Mouse (Mus musculus): ENCODE data around the gene Gm6588. TPM values are rescaled to one million over a fixed set of nuclear protein-coding genes. Genes with fewer than 3 reads are reported as not detected.
"Not testable (repeated sequence)": the region's sequence is repeated elsewhere in the genome, so short reads cannot be mapped to it uniquely, and the experiment has no call there.

The Gm6588 gene
- not detected in 2 replicates for polyA plus RNA-seq (2015; fragmentation: Nextera tagmentation; extraction: Ambion mirVana)

DNA sequence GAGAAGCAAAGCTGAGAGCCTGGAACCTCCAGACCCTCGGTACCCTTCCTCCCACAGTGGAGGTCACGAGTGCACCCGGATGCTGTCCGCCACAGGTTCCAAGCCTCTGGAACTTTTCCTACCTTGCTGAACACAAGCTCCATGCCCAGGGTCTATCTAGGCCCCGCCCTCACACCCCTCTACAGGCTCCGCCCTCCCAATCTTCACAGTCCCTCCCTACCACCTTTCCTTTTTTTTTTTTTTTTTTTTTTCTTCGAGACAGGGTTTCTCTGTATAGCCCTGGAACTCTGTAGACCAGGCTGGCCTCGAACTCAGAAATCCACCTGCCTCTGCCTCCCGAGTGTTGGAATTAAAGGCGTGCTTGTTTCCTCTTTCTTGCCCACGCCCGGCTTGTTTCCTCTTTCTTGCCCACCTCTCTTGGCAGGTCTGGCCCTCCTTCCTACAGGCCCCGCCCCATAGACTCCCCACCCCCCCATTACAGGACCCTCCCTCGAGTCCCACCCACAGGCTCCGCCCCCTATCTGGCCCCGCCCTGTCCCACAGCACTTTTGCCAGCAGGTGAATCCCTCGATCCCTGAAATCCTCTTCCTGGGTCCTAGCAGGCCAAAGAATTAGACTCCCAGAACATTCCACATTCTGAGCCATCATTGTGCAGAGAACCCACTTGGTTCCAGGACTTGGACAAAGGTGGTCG lies at the start of gene Gm6588:
Gm6588 (plus strand) TSS at position 680 of the 694 bp plus-strand sequence.
- Histone ChIP-seq H3K36me3 (ENCODE audit: control insufficient read depth, insufficient read depth) (no peaks in the 10 kb centered on the region), H3K4me2 (ENCODE audit: low read depth, low read length) (no peak within 1 kb of the TSS), H3K4me1 (ENCODE audit: control insufficient read depth, insufficient read depth, low read length) (no peaks in the 10 kb centered on the region), H3K27ac (ENCODE audit: low read length) (no peak within 1 kb of the TSS), H3K27me3 (ENCODE audit: control insufficient read depth, insufficient read depth, low read length) (peaks cover 40% of the 10 kb centered on the region), H3K4me3 (ENCODE audit: low read length) (no peak within 1 kb of the TSS), H3K9me3 (replicated peaks; ENCODE audit: control insufficient read depth, low read length) (no peaks in the 10 kb centered on the region), H3K9ac (ENCODE audit: low read length) (no peak within 1 kb of the TSS)
- 56% methylated on average over 18 of the region's 18 CpGs for WGBS
- ATAC-seq (replicated peaks; ENCODE audit: extremely low read depth, insufficient read depth, low FRiP score) = no peak

DNA sequence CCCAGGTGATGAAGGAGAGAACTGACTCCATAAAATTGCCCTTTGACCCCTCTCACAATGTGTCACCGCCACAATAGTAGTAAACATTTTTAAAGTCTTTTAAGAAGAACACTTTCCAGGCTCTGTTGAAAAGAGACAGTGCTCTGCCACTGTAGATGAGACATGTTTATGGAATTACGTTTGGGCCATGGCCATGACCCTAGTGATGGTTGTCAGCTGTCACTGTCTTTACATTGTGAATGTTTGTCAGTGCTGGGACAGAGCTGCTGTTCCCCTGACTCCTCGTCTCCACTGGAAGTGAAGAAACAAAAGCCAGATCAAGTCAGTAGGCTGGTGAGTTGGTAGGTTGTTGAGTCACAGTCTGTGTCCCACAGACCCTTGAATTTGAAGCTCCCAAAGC lies 46.8 kb upstream of the Gm6588 start:
- Histone ChIP-seq H3K4me2 (ENCODE audit: low read depth, low read length) (no peak overlapping the region), H3K9ac (ENCODE audit: low read length) (no peak overlapping the region), H3K4me1 (ENCODE audit: control insufficient read depth, insufficient read depth, low read length) (peaks cover 4% of the 10 kb centered on the region; the same call in 1 of the 2 replicates), H3K4me3 (ENCODE audit: low read length) (no peak overlapping the region), H3K9me3 (replicated peaks; ENCODE audit: control insufficient read depth, low read length) (no peaks in the 10 kb centered on the region), H3K36me3 (ENCODE audit: control insufficient read depth, insufficient read depth) (no peaks in the 10 kb centered on the region), H3K27ac (ENCODE audit: low read length) (no peak overlapping the region), H3K27me3 (ENCODE audit: control insufficient read depth, insufficient read depth, low read length) (0 out of 2 replicates have a peak, but pooled peaks cover 3% of the 10 kb centered on the region)
- 54% methylated on average over 3 of the region's 3 CpGs for WGBS
- no peak for ATAC-seq (replicated peaks; ENCODE audit: extremely low read depth, insufficient read depth, low FRiP score)

DNA sequence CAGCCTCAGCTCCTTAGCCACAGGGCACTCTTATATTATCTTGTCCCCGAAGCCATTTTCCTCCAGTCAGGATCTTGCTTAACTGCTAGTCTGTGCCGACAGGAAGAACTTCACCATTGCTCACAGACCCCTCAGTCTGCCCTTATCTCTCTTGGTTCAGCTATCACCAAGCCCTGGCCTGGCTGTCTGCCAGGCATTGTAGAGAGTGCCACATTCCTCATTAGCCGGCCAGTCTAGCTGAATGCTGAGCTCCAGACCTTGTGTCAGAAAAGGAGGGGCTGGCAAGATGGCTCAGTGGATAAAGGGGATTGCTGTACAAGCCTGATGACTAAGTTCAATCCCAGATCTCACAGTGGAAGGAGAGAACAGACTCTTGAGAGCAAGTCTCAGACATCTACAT lies 43.2 kb upstream of the Gm6588 start:
- Histone ChIP-seq H3K4me2 (ENCODE audit: low read depth, low read length) (no peak overlapping the region), H3K36me3 (ENCODE audit: control insufficient read depth, insufficient read depth) (no peaks in the 10 kb centered on the region), H3K27ac (ENCODE audit: low read length) (no peak overlapping the region), H3K4me3 (ENCODE audit: low read length) (no peak overlapping the region), H3K9me3 (replicated peaks; ENCODE audit: control insufficient read depth, low read length) (no peaks in the 10 kb centered on the region), H3K9ac (ENCODE audit: low read length) (no peak overlapping the region), H3K4me1 (ENCODE audit: control insufficient read depth, insufficient read depth, low read length) (peaks cover 4% of the 10 kb centered on the region; the same call in 1 of the 2 replicates), H3K27me3 (ENCODE audit: control insufficient read depth, insufficient read depth, low read length) (peaks cover 12% of the 10 kb centered on the region)
- WGBS = 20% methylated on average over 3 of the region's 3 CpGs
- no peak; the same call in 1 of the 2 replicates for ATAC-seq (replicated peaks; ENCODE audit: extremely low read depth, insufficient read depth, low FRiP score)

DNA sequence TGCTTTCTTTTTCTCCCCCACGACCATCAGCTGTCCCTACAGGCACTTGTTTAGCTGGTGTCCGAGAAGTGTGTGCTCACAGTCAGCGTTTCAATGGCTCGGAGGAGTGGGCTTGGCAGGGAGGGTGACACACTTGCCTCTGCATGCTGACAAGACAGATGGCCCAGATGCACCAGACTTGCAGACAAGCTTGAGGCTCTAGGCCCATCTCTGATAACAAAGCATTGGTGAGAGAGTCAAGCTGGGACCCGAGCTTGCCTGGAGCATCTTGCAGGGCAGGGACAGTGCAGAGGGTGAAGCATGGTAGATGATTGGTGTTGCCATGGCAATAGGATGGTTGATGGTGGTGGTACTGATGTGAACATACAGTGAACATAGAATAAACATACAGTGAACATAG lies 40.0 kb upstream of the Gm6588 start:
- Histone ChIP-seq H3K4me2 (ENCODE audit: low read depth, low read length) (no peak overlapping the region), H3K4me1 (ENCODE audit: control insufficient read depth, insufficient read depth, low read length) (peaks cover 4% of the 10 kb centered on the region; the same call in 1 of the 2 replicates), H3K4me3 (ENCODE audit: low read length) (no peak overlapping the region), H3K9ac (ENCODE audit: low read length) (no peak overlapping the region), H3K27ac (ENCODE audit: low read length) (no peak overlapping the region), H3K9me3 (replicated peaks; ENCODE audit: control insufficient read depth, low read length) (peaks cover 9% of the 10 kb centered on the region; the same call in 1 of the 2 replicates), H3K27me3 (ENCODE audit: control insufficient read depth, insufficient read depth, low read length) (peaks cover 12% of the 10 kb centered on the region), H3K36me3 (ENCODE audit: control insufficient read depth, insufficient read depth) (no peaks in the 10 kb centered on the region)
- WGBS = 55% methylated on average over 5 of the region's 5 CpGs
- ATAC-seq (replicated peaks; ENCODE audit: extremely low read depth, insufficient read depth, low FRiP score) = no peak

DNA sequence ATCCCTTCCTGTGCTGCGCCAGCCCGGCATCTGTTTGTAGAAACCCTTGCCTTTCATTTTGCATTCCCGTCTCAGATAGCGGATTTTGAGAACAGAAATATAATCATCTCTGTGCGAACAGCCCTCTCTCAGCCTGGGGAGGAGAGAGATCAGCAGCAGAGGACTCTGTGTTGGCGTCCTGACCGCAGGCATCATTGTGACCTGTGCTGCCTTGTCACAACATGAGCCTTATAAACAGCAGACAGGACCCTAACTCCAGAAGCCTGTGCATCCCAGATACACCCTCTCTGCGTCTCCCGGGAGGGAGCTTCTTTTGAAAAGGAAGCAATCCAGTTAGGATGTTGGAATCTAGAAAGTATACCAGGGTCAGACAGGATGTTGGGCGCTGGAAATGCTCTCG lies 38.2 kb upstream of the Gm6588 start:
- Histone ChIP-seq H3K4me1 (ENCODE audit: control insufficient read depth, insufficient read depth, low read length) (peaks cover under 1% of the 10 kb centered on the region; the same call in 1 of the 2 replicates), H3K4me2 (ENCODE audit: low read depth, low read length) (no peak overlapping the region), H3K36me3 (ENCODE audit: control insufficient read depth, insufficient read depth) (no peaks in the 10 kb centered on the region), H3K4me3 (ENCODE audit: low read length) (no peak overlapping the region), H3K27me3 (ENCODE audit: control insufficient read depth, insufficient read depth, low read length) (peaks cover 12% of the 10 kb centered on the region), H3K9me3 (replicated peaks; ENCODE audit: control insufficient read depth, low read length) (peaks cover 9% of the 10 kb centered on the region; the same call in 1 of the 2 replicates), H3K9ac (ENCODE audit: low read length) (no peak overlapping the region), H3K27ac (ENCODE audit: low read length) (no peak overlapping the region)
- WGBS = 43% methylated on average over 11 of the region's 11 CpGs
- no peak for ATAC-seq (replicated peaks; ENCODE audit: extremely low read depth, insufficient read depth, low FRiP score)

DNA sequence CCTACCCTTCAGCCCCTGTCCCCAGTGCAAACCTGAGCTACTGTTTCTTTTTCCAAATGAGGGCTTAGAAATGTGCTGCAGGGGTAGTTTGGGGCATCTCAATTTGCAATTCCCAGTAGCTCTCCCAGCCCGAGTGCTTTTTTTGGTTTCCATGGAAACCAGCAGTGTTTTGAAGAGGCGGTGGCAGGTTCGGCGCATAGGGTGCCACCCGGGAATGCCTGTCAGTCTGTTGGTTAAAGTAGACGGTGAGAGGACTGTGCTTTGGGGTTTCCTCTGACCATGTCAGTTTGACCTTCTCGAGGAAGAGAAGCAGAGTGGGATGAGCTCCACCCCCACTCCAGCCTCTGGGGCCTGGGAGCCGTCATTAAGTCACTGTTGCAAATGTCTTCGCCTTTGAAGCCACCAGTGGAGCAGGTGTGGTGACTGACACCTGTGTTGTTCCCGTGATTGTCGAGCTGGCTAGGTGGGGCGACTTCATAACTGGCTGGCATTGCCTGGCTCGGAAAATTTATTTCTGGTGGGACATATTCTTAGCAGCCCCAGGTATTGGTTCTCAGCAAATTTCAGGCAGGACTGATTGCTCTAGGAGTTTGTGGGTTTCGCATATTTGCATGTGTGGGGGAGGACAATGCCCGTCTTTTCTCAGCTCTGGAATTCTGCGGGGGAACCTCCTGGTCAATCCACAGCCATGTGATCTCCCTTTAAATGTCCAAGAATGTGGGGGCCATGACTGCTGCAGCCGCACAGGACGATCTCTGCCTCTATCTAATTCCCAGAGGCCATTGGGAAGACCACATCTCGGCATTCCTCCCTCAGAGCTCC lies 37.5 kb upstream of the Gm6588 start:
- ATAC-seq (replicated peaks; ENCODE audit: extremely low read depth, insufficient read depth, low FRiP score) = no peak
- Histone ChIP-seq H3K4me2 (ENCODE audit: low read depth, low read length) (no peak overlapping the region), H3K4me3 (ENCODE audit: low read length) (no peak overlapping the region), H3K27me3 (ENCODE audit: control insufficient read depth, insufficient read depth, low read length) (peaks cover 16% of the 10 kb centered on the region), H3K36me3 (ENCODE audit: control insufficient read depth, insufficient read depth) (no peaks in the 10 kb centered on the region), H3K9me3 (replicated peaks; ENCODE audit: control insufficient read depth, low read length) (peaks cover 9% of the 10 kb centered on the region; the same call in 1 of the 2 replicates), H3K9ac (ENCODE audit: low read length) (no peak overlapping the region), H3K27ac (ENCODE audit: low read length) (no peak overlapping the region), H3K4me1 (ENCODE audit: control insufficient read depth, insufficient read depth, low read length) (no peaks in the 10 kb centered on the region)
- 13% methylated on average over 19 of the region's 19 CpGs for WGBS

DNA sequence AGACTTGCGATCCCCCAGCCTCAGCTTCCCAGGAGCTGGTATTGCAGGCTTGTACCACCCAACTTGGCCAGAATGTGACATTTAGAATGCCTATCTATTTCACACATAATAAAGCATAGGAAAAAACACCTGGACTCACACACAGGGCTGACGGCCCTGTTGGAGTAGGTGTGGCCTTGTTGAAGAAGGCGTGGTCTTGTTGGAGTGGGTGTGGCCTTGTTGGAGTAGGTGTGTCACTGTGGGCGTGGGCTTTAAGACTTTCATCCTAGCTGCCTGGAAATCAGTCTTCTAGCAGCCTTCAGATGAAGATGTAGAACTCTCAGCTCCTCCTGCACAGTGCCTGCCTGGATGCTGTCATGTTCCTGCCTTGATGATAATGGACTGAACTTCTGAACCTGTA lies 36.4 kb upstream of the Gm6588 start:
- not testable (repeated sequence) for H3K9ac ChIP-seq (ENCODE audit: low read length); H3K4me3 ChIP-seq (ENCODE audit: low read length); H3K9me3 ChIP-seq (replicated peaks; ENCODE audit: control insufficient read depth, low read length); H3K4me2 ChIP-seq (ENCODE audit: low read depth, low read length); H3K4me1 ChIP-seq (ENCODE audit: control insufficient read depth, insufficient read depth, low read length); H3K36me3 ChIP-seq (ENCODE audit: control insufficient read depth, insufficient read depth); H3K27ac ChIP-seq (ENCODE audit: low read length); ATAC-seq (replicated peaks; ENCODE audit: extremely low read depth, insufficient read depth, low FRiP score)
- peaks cover 19% of the 10 kb centered on the region for H3K27me3 ChIP-seq (ENCODE audit: control insufficient read depth, insufficient read depth, low read length)
- 75% methylated on average over 4 of the region's 4 CpGs for WGBS

DNA sequence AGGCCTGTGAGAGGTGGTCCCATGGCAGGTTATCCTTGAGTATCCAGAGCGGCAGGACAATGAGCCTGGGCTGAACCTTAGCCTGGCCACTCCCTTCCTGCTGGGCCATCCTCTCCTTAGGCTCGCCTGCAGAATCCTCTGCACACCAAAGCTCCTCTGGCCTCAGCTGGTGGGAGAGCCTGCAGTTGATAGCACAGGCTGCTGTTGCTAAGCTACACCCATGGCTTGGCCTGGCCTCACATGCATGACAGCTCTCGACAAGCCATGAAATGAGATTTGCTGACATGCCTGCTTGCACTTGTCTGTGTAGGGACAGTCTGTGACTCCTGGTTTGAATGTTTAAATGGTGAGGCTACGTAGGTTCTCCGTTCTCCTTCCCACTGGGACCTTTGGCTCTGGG lies 32.6 kb upstream of the Gm6588 start:
- ATAC-seq (replicated peaks; ENCODE audit: extremely low read depth, insufficient read depth, low FRiP score) = no peak
- H3K9me3 ChIP-seq (replicated peaks; ENCODE audit: control insufficient read depth, low read length) = peaks cover 9% of the 10 kb centered on the region; the same call in 1 of the 2 replicates
- H3K27me3 ChIP-seq (ENCODE audit: control insufficient read depth, insufficient read depth, low read length) = peaks cover 28% of the 10 kb centered on the region
- no peak overlapping the region for H3K27ac ChIP-seq (ENCODE audit: low read length)
- no peak overlapping the region for H3K9ac ChIP-seq (ENCODE audit: low read length)
- no peaks in the 10 kb centered on the region for H3K36me3 ChIP-seq (ENCODE audit: control insufficient read depth, insufficient read depth)
- WGBS = 62% methylated on average over 5 of the region's 5 CpGs
- no peak overlapping the region for H3K4me3 ChIP-seq (ENCODE audit: low read length)
- no peak overlapping the region for H3K4me2 ChIP-seq (ENCODE audit: low read depth, low read length)
- H3K4me1 ChIP-seq (ENCODE audit: control insufficient read depth, insufficient read depth, low read length) = no peaks in the 10 kb centered on the region

DNA sequence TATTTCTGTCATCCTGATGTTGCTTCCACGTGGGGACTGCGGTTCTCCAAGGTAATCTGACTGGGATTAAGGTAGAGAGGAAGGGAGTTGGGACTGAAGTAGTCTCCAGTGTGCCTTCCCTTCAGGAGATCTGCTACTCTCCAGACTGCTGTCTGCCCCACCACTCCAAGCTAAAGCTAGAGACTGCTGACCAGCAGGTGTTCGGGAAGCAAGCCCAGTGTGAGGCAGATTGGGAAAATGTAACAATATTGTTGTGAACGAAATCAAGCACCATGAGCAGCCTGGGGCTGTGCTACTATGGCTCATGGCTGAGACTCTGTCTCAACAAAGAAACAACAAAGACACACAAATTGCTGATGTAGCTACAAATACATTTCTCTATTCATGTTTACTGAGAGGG lies 31.2 kb upstream of the Gm6588 start:
- Histone ChIP-seq H3K9me3 (replicated peaks; ENCODE audit: control insufficient read depth, low read length) (peaks cover 9% of the 10 kb centered on the region; the same call in 1 of the 2 replicates), H3K4me3 (ENCODE audit: low read length) (no peak overlapping the region), H3K27ac (ENCODE audit: low read length) (no peak overlapping the region), H3K4me1 (ENCODE audit: control insufficient read depth, insufficient read depth, low read length) (no peaks in the 10 kb centered on the region), H3K9ac (ENCODE audit: low read length) (no peak overlapping the region), H3K36me3 (ENCODE audit: control insufficient read depth, insufficient read depth) (no peaks in the 10 kb centered on the region), H3K4me2 (ENCODE audit: low read depth, low read length) (no peak overlapping the region), H3K27me3 (ENCODE audit: control insufficient read depth, insufficient read depth, low read length) (peaks cover 33% of the 10 kb centered on the region)
- WGBS = 51% methylated on average over 4 of the region's 4 CpGs
- no peak for ATAC-seq (replicated peaks; ENCODE audit: extremely low read depth, insufficient read depth, low FRiP score)
